ENCODE assay signal across 9 mouse cellular contexts in the genomic region with DNA sequence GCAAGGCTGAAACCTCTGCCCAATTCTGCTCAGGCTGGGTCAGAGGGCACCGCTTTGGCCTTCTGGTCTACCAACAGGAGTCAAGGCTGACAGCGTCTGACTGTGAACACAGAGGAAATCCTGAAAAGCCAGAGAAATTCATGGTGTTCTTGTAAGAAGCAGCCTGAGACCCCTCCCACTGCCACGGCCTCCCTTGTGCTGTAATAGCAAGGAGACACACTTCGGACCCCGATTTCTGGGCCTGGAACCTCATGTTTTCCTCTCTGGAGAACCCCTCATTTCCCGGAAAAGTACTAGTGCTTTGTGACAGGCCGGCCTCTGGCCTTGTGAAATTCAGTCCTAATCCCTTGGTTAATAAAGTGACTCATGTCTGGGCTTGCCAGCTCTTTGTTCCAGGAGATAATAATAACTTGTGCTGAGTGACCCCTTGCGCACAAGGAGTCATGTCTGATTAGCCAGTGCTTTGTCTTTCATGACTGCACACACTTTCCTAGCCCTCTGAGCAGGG. TPM values are rescaled to one million over a fixed set of nuclear protein-coding genes. Genes with fewer than 3 reads are reported as not detected.
DNase-seq lines count a peak whose midpoint lies in the region; ATAC-seq and TF ChIP-seq lines count a peak whose summit lies in the region.
"Had no signal": no experiment of that assay in that cellular context is flagged by ENCODE, and none has a peak within 500 bp of the region (broad histone marks: within the 10 kb centered on the region; RNA-seq: fewer than 3 reads in every experiment).

No protein-coding gene starts in this region.

- no peak overlapping the region for H3K4me2 ChIP-seq in intestine, embryonic 15.5 days (replicated peaks)
- H3K4me2 ChIP-seq in intestine, embryonic 16.5 days (ENCODE audit: low read depth, low read length): no peak overlapping the region
- H3K4me2 ChIP-seq in forebrain, embryonic 13.5 days: no peak overlapping the region
- H3K4me2 ChIP-seq in limb, embryonic 11.5 days (ENCODE audit: low read depth, severe bottlenecking): no peak overlapping the region

- DNase-seq in adrenal gland, adult 18-20 months (ENCODE audit: low spot score in 2 of 2): peak; percentile 36 to 61
- no peak for DNase-seq in limb, embryonic 11.5 days (ENCODE audit: low spot score)
- no peak for DNase-seq in kidney, adult 11 months
- no peak for DNase-seq in thymus, adult 2 months
- no peak for DNase-seq in right cerebral cortex, postnatal 14 days
- DNase-seq: cerebellum, adult 9-10 months had no signal

- no peak overlapping the region for H3K27ac ChIP-seq in intestine, embryonic 15.5 days
- H3K27ac ChIP-seq in intestine, embryonic 16.5 days (ENCODE audit: low read length): no peak overlapping the region
- peak overlapping the region; percentile 54 for H3K27ac ChIP-seq in forebrain, embryonic 13.5 days
- H3K27ac ChIP-seq in limb, embryonic 11.5 days (replicated peaks; ENCODE audit: low read depth, low read length): peak overlapping the region; percentile 49
- H3K27ac ChIP-seq in thymus, adult 2 months (ENCODE audit: control insufficient read depth, insufficient read depth, low read length): no peak overlapping the region

- TF ChIP-seq CTCF in thymus, adult 2 months (IDR thresholded peaks at IDR 0.05; ENCODE audit: borderline replicate concordance, control insufficient read depth, extremely low read depth, insufficient read depth, low read length, poor library complexity): no peak

- no peak for TF ChIP-seq POLR2A in thymus, adult 2 months (IDR thresholded peaks at IDR 0.05; ENCODE audit: control insufficient read depth, extremely low read depth, insufficient read depth, low read length, poor library complexity)

- no peaks in the 10 kb centered on the region for H3K36me3 ChIP-seq in intestine, embryonic 15.5 days
- H3K36me3 ChIP-seq in intestine, embryonic 16.5 days (ENCODE audit: control insufficient read depth, insufficient read depth, low read length): no peaks in the 10 kb centered on the region
- H3K36me3 ChIP-seq in forebrain, embryonic 13.5 days (ENCODE audit: poor library complexity, severe bottlenecking): no peaks in the 10 kb centered on the region
- H3K36me3 ChIP-seq in limb, embryonic 11.5 days (ENCODE audit: control insufficient read depth, insufficient read depth, low read length): no peaks in the 10 kb centered on the region
- no peaks in the 10 kb centered on the region for H3K36me3 ChIP-seq in thymus, adult 2 months (ENCODE audit: control insufficient read depth, insufficient read depth, low read length)

- no peaks in the 10 kb centered on the region for H3K9me3 ChIP-seq in intestine, embryonic 15.5 days
- no peaks in the 10 kb centered on the region for H3K9me3 ChIP-seq in intestine, embryonic 16.5 days (ENCODE audit: control insufficient read depth, low read length)
- 0 out of 2 replicates have a peak, but pooled peaks cover 4% of the 10 kb centered on the region for H3K9me3 ChIP-seq in forebrain, embryonic 13.5 days (replicated peaks)
- H3K9me3 ChIP-seq in limb, embryonic 11.5 days (ENCODE audit: control insufficient read depth, low read length): no peaks in the 10 kb centered on the region

- no peak overlapping the region for H3K9ac ChIP-seq in intestine, embryonic 15.5 days
- H3K9ac ChIP-seq in intestine, embryonic 16.5 days (ENCODE audit: low read depth, low read length): no peak overlapping the region
- no peak overlapping the region for H3K9ac ChIP-seq in forebrain, embryonic 13.5 days
- H3K9ac ChIP-seq in limb, embryonic 11.5 days (ENCODE audit: low read length): no peak overlapping the region

- no peak overlapping the region for H3K4me3 ChIP-seq in intestine, embryonic 15.5 days (replicated peaks)
- H3K4me3 ChIP-seq in intestine, embryonic 16.5 days (ENCODE audit: low read length): no peak overlapping the region
- no peak overlapping the region for H3K4me3 ChIP-seq in forebrain, embryonic 13.5 days
- H3K4me3 ChIP-seq in limb, embryonic 11.5 days (ENCODE audit: low read depth, low read length): no peak overlapping the region
- H3K4me3 ChIP-seq in thymus, adult 2 months (ENCODE audit: control insufficient read depth, insufficient read depth, low read length): no peak overlapping the region

- no peaks in the 10 kb centered on the region for H3K4me1 ChIP-seq in intestine, embryonic 15.5 days (replicated peaks)
- no peaks in the 10 kb centered on the region for H3K4me1 ChIP-seq in intestine, embryonic 16.5 days (ENCODE audit: control insufficient read depth, insufficient read depth, low read length)
- H3K4me1 ChIP-seq in forebrain, embryonic 13.5 days: peaks cover 38% of the 10 kb centered on the region
- H3K4me1 ChIP-seq in limb, embryonic 11.5 days (ENCODE audit: control insufficient read depth, insufficient read depth, low read length): peaks cover 3% of the 10 kb centered on the region; the same call in 1 of the 2 replicates
- H3K4me1 ChIP-seq in thymus, adult 2 months (replicated peaks; ENCODE audit: control insufficient read depth, insufficient read depth, low read length): no peaks in the 10 kb centered on the region

- 75% methylated on average over 8 of the region's 8 CpGs for WGBS in intestine, embryonic 15.5 days
- 79% methylated on average over 8 of the region's 8 CpGs for WGBS in intestine, embryonic 16.5 days
- 70% methylated on average over 8 of the region's 8 CpGs for WGBS in forebrain, embryonic 13.5 days
- 83% methylated on average over 8 of the region's 8 CpGs for WGBS in limb, embryonic 11.5 days
- WGBS in thymus, adult 2 months: 95% methylated on average over 8 of the region's 8 CpGs

- no peaks in the 10 kb centered on the region for H3K27me3 ChIP-seq in intestine, embryonic 15.5 days (replicated peaks)
- no peaks in the 10 kb centered on the region for H3K27me3 ChIP-seq in intestine, embryonic 16.5 days (replicated peaks; ENCODE audit: control insufficient read depth, insufficient read depth, low read length)
- no peaks in the 10 kb centered on the region for H3K27me3 ChIP-seq in forebrain, embryonic 13.5 days
- no peaks in the 10 kb centered on the region for H3K27me3 ChIP-seq in limb, embryonic 11.5 days (ENCODE audit: control insufficient read depth, insufficient read depth, low read length)
- H3K27me3 ChIP-seq in thymus, adult 2 months (ENCODE audit: control insufficient read depth, insufficient read depth, low read length): no peaks in the 10 kb centered on the region

- ATAC-seq in intestine, embryonic 15.5 days: peak; percentile 41; the same call in 1 of the 2 replicates
- ATAC-seq in intestine, embryonic 16.5 days: no peak
- ATAC-seq in forebrain, embryonic 13.5 days: no peak
- ATAC-seq in limb, embryonic 11.5 days (ENCODE audit: insufficient number of reproducible peaks, low FRiP score, low TSS enrichment, low read depth): no peak

RNA-seq across cellular contexts. Expression of a gene that starts 19.7 kb away (rescaled TPM):
- 12.0 and 12.5 TPM in 2 replicates for polyA plus RNA-seq in intestine, embryonic 15.5 days (2015; fragmentation: Nextera tagmentation; extraction: Ambion mirVana)
- 11.3 and 11.6 TPM in 2 replicates for polyA plus RNA-seq in intestine, embryonic 16.5 days (2015; fragmentation: Nextera tagmentation; extraction: Ambion mirVana)
- total RNA-seq in adrenal gland, adult 18-20 months (2021): 10 to 100 TPM; 45.9 to 95.4 TPM
- polyA plus RNA-seq in forebrain, embryonic 13.5 days (2015; fragmentation: Nextera tagmentation; extraction: Ambion mirVana): 22.6 and 25.1 TPM in 2 replicates
- polyA plus RNA-seq in limb, embryonic 11.5 days (2014; fragmentation: Nextera tagmentation; extraction: Ambion mirVana): 24.2 and 31.7 TPM in 2 replicates
- polyA plus RNA-seq in thymus, adult 2 months (2012; rRNA removed): 33.2 and 45.0 TPM in 2 replicates

Comparison
In these comparisons a context has a peak if more than half of its experiments do, and no peak if none do; other contexts are left out.
1. H3K27ac ChIP-seq: peak in forebrain, embryonic 13.5 days (single experiment) and limb, embryonic 11.5 days (single experiment); none in intestine, embryonic 15.5 days (single experiment), intestine, embryonic 16.5 days (single experiment) and thymus, adult 2 months (single experiment).
2. DNase-seq: peak in adrenal gland, adult 18-20 months (2 of 2); none in limb, embryonic 11.5 days (single experiment), kidney, adult 11 months (single experiment), thymus, adult 2 months (single experiment) and right cerebral cortex, postnatal 14 days (single experiment).